Mouse (Mus musculus): ENCODE measurements around the gene Cotl1. TPM values are rescaled to one million over a fixed set of nuclear protein-coding genes. Genes with fewer than 3 reads are reported as not detected.

Gene Cotl1
- polyA plus RNA-seq, 1 experiment from 2014 or later: 101 TPM

- Histone ChIP-seq H3K4me1 (replicated peaks; ENCODE audit: insufficient read depth, low read length) (peaks cover 12% of the 10 kb centered on the region), H3K4me2 (ENCODE audit: low read length) (peak within 1 kb of the TSS; percentile 78), H3K4me3 (replicated peaks; ENCODE audit: low read depth, low read length) (peak within 1 kb of the TSS; percentile 52), H3K36me3 (ENCODE audit: insufficient read depth, low read length) (no peaks in the 10 kb centered on the region), H3K9ac (ENCODE audit: low read depth, low read length) (peak within 1 kb of the TSS; percentile 69), H3K27ac (peak within 1 kb of the TSS; percentile 87), H3K9me3 (replicated peaks; ENCODE audit: low read length) (no peaks in the 10 kb centered on the region), H3K27me3 (ENCODE audit: insufficient read depth, low read length) (no peaks in the 10 kb centered on the region)
- TF ChIP-seq CTCF (IDR thresholded peaks at IDR 0.05; ENCODE audit: low read depth): no peak
- 0% methylated on average over 18 of the region's 18 CpGs for WGBS
- ATAC-seq (replicated peaks; ENCODE audit: low FRiP score, low read depth) (peak; percentile 97), DNase-seq (ENCODE audit: low spot score) (peak; percentile 99)
These were observed 62.1 kb downstream of the Cotl1 start, which contains the start of gene Tldc1 for GRCm38 (mm10) chr8:119778263-119778662. TSS of gene Tldc1 (minus strand) at chr8:119778416.

- peak overlapping the region; percentile 87 for H3K27ac ChIP-seq
- WGBS: 10% methylated on average over 7 of the region's 7 CpGs
- no peaks in the 10 kb centered on the region for H3K9me3 ChIP-seq (replicated peaks; ENCODE audit: low read length)
- TF ChIP-seq CTCF (IDR thresholded peaks at IDR 0.05; ENCODE audit: low read depth): no peak
- peak overlapping the region; percentile 78 for H3K4me2 ChIP-seq (ENCODE audit: low read length)
- H3K9ac ChIP-seq (ENCODE audit: low read depth, low read length): peak overlapping the region; percentile 69
- DNase-seq (ENCODE audit: low spot score) (no peak), ATAC-seq (replicated peaks; ENCODE audit: low FRiP score, low read depth) (peak; percentile 3; the same call in 1 of the 2 replicates)
- H3K4me1 ChIP-seq (replicated peaks; ENCODE audit: insufficient read depth, low read length): peaks cover 12% of the 10 kb centered on the region
- no peaks in the 10 kb centered on the region for H3K27me3 ChIP-seq (ENCODE audit: insufficient read depth, low read length)
- peak overlapping the region; percentile 52 for H3K4me3 ChIP-seq (replicated peaks; ENCODE audit: low read depth, low read length)
- no peaks in the 10 kb centered on the region for H3K36me3 ChIP-seq (ENCODE audit: insufficient read depth, low read length)
These were observed 62.6 kb downstream of the Cotl1 start for GRCm38 (mm10) chr8:119777765-119778164.

GRCm38 (mm10) chr8:119776668-119777245, 63.6 kb downstream of the Cotl1 start:
- no peak overlapping the region for H3K4me2 ChIP-seq (ENCODE audit: low read length)
- no peak overlapping the region for H3K4me3 ChIP-seq (replicated peaks; ENCODE audit: low read depth, low read length)
- ATAC-seq (replicated peaks; ENCODE audit: low FRiP score, low read depth): no peak
- H3K36me3 ChIP-seq (ENCODE audit: insufficient read depth, low read length): no peaks in the 10 kb centered on the region
- WGBS: 76% methylated on average over 7 of the region's 7 CpGs
- no peaks in the 10 kb centered on the region for H3K27me3 ChIP-seq (ENCODE audit: insufficient read depth, low read length)
- H3K9ac ChIP-seq (ENCODE audit: low read depth, low read length): no peak overlapping the region
- peak overlapping the region; percentile 87; the same call in 1 of the 2 replicates for H3K27ac ChIP-seq
- no peaks in the 10 kb centered on the region for H3K9me3 ChIP-seq (replicated peaks; ENCODE audit: low read length)
- no peak for DNase-seq (ENCODE audit: low spot score)
- no peak for TF ChIP-seq CTCF (IDR thresholded peaks at IDR 0.05; ENCODE audit: low read depth)
- peaks cover 12% of the 10 kb centered on the region for H3K4me1 ChIP-seq (replicated peaks; ENCODE audit: insufficient read depth, low read length)

GRCm38 (mm10) chr8:119765761-119766444, 74.4 kb downstream of the Cotl1 start:
- no peak for DNase-seq (ENCODE audit: low spot score)
- Histone ChIP-seq H3K4me1 (replicated peaks; ENCODE audit: insufficient read depth, low read length) (no peaks in the 10 kb centered on the region), H3K9ac (ENCODE audit: low read depth, low read length) (no peak overlapping the region), H3K4me2 (ENCODE audit: low read length) (no peak overlapping the region), H3K4me3 (replicated peaks; ENCODE audit: low read depth, low read length) (no peak overlapping the region), H3K36me3 (ENCODE audit: insufficient read depth, low read length) (peaks cover 14% of the 10 kb centered on the region; the same call in 1 of the 2 replicates), H3K27me3 (ENCODE audit: insufficient read depth, low read length) (no peaks in the 10 kb centered on the region), H3K9me3 (replicated peaks; ENCODE audit: low read length) (no peaks in the 10 kb centered on the region), H3K27ac (no peak overlapping the region)
- ATAC-seq (replicated peaks; ENCODE audit: low FRiP score, low read depth): no peak
- no peak for TF ChIP-seq CTCF (IDR thresholded peaks at IDR 0.05; ENCODE audit: low read depth)
- 83% methylated on average over 22 of the region's 22 CpGs for WGBS

GRCm38 (mm10) chr8:119765311-119765710, 75.0 kb downstream of the Cotl1 start:
- H3K4me2 ChIP-seq (ENCODE audit: low read length): no peak overlapping the region
- no peak for DNase-seq (ENCODE audit: low spot score)
- H3K4me3 ChIP-seq (replicated peaks; ENCODE audit: low read depth, low read length): no peak overlapping the region
- no peak overlapping the region for H3K27ac ChIP-seq
- no peak for ATAC-seq (replicated peaks; ENCODE audit: low FRiP score, low read depth)
- no peaks in the 10 kb centered on the region for H3K4me1 ChIP-seq (replicated peaks; ENCODE audit: insufficient read depth, low read length)
- WGBS: 89% methylated on average over 10 of the region's 10 CpGs
- no peak for TF ChIP-seq CTCF (IDR thresholded peaks at IDR 0.05; ENCODE audit: low read depth)
- H3K9ac ChIP-seq (ENCODE audit: low read depth, low read length): no peak overlapping the region
- H3K36me3 ChIP-seq (ENCODE audit: insufficient read depth, low read length): peaks cover 14% of the 10 kb centered on the region; the same call in 1 of the 2 replicates
- H3K9me3 ChIP-seq (replicated peaks; ENCODE audit: low read length): no peaks in the 10 kb centered on the region
- no peaks in the 10 kb centered on the region for H3K27me3 ChIP-seq (ENCODE audit: insufficient read depth, low read length)

- WGBS: 85% methylated on average over 21 of the region's 21 CpGs
- no peak for TF ChIP-seq CTCF (IDR thresholded peaks at IDR 0.05; ENCODE audit: low read depth)
- no peak for ATAC-seq (replicated peaks; ENCODE audit: low FRiP score, low read depth)
These were observed 77.8 kb downstream of the Cotl1 start for GRCm38 (mm10) chr8:119762226-119763220.

More at GRCm38 (mm10) chr8:119762226-119763220, 77.8 kb downstream of the Cotl1 start:
- no peaks in the 10 kb centered on the region for H3K9me3 ChIP-seq (replicated peaks; ENCODE audit: low read length)
- peaks cover 9% of the 10 kb centered on the region; the same call in 1 of the 2 replicates for H3K36me3 ChIP-seq (ENCODE audit: insufficient read depth, low read length)
- H3K27me3 ChIP-seq (ENCODE audit: insufficient read depth, low read length): no peaks in the 10 kb centered on the region
- no peak overlapping the region for H3K4me2 ChIP-seq (ENCODE audit: low read length)
- H3K9ac ChIP-seq (ENCODE audit: low read depth, low read length): no peak overlapping the region
- no peaks in the 10 kb centered on the region for H3K4me1 ChIP-seq (replicated peaks; ENCODE audit: insufficient read depth, low read length)
- no peak overlapping the region for H3K27ac ChIP-seq
- H3K4me3 ChIP-seq (replicated peaks; ENCODE audit: low read depth, low read length): no peak overlapping the region
- DNase-seq (ENCODE audit: low spot score): no peak
